Mouse (Mus musculus): ENCODE data around the gene Ubox5. TPM values are rescaled to one million over a fixed set of nuclear protein-coding genes. Genes with fewer than 3 reads are reported as not detected.
A peak's percentile ranks its signal among the peaks of the same experiment; 100 is the strongest.
"Not testable (repeated sequence)": the region's sequence is repeated elsewhere in the genome, so short reads cannot be mapped to it uniquely, and the experiment has no call there.

Ubox5 gene
- total RNA-seq, 2 experiments from 2014 or later: 5.5 TPM

DNA sequence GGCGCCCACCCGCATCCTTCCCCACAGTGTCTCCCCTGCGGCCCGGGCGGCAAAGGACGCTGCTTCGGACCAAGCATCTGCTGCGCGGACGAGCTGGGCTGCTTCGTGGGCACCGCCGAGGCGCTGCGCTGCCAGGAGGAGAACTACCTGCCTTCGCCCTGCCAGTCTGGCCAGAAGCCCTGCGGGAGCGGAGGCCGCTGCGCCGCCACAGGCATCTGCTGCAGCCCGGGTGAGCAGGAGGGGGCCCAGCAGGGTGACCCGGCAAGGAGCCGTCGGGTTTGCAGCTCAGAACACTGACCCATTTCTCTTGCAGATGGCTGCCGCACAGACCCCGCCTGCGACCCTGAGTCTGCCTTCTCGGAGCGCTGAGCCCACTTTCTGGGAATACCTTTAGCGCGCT is 53.3 kb downstream of the Ubox5 start:
- DNase-seq: not testable (repeated sequence)

DNA sequence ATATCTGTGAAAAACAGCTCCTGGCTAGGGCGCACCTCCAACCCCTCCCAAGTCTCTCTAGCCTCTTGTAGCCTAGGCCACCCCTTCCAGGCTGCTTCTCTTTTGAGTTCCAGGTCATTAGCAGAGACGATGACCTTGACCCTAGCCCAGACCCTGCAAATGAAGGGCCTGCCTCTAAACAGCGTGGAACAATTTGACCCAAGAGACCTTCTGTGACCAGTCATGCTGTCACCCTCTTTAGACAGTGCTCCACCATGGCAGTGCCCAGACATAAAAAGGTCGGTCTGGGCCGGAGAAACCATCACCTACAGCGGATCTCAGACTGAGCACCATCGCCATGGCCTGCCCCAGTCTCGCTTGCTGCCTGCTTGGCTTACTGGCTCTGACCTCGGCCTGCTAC is 54.0 kb downstream of the Ubox5 start, which contains the start of gene Oxt:
Gene Oxt, plus strand, starts transcription at position 301 of the 400 bp plus-strand sequence.
- DNase-seq: no peak

DNA sequence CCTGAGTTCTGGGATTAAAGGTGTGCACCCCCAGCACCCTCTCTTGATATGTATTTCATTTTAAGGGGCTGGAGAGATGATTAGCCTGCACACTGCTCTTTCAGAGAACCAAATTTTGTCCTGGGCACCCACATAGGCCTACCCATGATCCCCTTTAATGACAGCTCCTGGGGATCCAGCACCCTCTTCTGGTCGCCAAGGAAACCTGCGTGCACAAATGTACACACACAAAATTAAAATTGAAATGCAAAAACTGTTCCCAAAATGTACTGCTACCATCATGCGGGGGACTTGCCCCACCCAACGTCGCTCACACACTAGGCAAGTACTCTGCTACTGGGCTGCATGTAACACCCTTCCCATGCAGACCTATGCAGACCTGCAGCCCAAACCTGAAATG is 54.9 kb downstream of the Ubox5 start:
- DNase-seq: no peak

DNA sequence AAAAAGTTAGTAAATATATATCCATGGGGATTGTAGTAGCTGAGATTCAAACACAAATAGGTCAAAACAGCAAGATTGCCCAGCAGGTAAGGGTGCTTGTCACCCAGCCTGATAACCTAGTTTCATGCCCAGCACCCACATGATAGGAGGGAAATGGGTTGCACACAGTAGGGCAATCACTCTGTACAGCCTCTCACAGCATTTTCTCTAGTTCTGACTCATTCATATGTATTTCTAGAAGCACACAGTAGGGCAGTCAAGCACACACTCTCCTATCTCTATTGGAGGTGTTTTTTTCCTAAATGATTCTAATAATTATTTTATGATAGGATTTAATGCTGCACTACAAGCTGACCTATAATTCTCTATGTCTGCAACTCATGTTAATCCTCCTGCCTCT is 59.9 kb downstream of the Ubox5 start:
- DNase-seq: no peak

DNA sequence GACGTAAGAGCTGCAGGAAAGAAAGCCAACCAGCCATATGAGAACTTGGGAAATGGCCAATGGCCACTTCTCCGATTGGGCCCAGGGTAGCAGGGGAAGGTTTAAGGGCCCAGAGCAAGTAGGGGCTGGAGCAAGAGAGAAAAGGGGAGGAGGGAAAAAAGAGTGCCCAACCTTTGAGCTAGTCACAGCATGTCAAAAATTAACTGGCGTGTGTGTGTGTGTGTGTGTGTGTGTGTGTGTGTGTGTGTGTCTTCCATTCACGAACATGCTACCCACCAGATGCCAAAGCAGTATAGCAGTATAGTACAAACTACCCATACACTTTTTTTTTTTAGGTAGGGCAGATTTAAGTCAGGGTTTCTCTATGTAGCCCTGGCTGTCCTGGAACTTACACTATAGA is 60.9 kb downstream of the Ubox5 start:
- no peak for DNase-seq

DNA sequence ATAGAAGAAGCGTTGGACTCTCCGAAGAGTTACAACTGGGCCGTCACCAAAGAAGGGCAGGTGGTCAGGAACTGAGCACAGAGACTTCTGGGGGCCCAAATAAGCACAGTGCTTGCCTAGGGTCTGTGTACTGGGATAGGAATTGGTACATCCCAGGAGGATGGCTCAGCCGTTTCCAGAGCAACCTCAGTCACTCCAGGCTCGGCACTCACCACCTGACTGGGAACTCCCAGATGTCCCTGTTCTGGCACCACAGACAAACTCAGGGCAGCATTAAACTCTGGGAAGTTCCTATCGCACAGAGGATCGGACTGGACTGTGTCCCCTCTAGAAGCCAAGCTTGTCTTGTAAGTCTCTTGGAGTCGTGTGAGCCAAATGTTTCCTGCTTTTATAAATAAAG is 64.9 kb downstream of the Ubox5 start:
- no peak for DNase-seq

DNA sequence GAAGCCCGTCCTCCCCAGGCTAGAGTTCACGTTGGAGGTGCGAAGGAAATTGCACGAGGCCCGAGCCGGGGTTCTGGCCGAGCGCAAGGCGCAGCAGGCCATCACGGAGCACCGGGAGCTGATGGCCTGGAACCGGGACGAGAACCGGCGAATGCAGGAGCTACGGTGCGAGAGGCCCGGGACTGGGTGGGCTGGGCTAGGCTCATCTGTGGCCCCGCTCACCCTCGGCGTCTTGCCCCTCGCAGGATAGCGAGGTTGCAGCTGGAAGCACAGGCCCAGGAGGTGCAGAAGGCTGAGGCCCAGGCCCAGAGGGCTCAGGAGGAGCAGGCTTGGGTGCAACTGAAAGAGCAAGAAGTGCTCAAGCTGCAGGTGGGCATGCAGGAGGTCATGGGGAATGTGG is 65.8 kb downstream of the Ubox5 start:
- no peak for DNase-seq

DNA sequence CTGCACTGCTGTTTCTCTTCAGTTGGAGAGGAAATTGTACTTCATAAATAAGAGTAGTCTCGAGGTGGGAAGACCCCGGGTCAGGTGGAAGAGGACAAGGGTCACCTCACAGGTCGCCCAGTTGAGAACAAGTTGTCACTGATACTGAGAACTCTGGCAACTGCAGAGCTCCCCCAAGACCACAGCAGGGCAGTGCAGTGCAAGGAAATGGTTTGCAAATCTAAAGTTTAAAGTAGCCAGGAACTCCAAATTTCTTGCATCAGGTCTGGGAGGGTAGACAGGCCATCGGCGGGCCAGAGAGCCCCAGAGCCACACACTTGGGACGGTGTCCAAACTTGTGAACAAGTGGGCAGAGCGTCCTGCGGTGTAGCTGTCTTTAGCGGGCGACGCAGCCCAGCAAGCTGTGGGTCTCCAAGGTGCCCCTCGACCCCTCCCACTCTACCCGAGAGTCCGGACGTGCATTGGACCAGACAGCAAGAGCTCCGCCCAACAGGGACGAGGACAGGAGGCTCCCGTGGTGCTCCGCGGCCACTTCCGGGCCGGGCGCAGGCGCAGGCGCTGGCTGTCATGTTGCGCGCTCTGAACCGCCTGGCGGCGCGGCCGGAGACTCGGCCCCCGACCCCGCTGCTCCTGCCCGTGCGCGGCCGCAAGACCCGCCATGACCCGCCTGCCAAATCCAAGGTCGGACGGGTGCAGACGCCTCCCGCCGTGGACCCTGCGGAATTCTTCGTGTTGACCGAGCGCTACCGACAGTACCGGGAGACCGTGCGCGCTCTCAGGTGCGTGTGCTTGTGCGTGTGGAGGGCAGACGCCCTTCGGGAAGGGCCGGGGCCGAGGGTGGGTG is 66.4 kb downstream of the Ubox5 start, which contains the start of gene Mrps26:
Gene Mrps26, plus strand, starts transcription at position 531 of the 844 bp plus-strand sequence.
- peak; percentile 93 for DNase-seq

DNA sequence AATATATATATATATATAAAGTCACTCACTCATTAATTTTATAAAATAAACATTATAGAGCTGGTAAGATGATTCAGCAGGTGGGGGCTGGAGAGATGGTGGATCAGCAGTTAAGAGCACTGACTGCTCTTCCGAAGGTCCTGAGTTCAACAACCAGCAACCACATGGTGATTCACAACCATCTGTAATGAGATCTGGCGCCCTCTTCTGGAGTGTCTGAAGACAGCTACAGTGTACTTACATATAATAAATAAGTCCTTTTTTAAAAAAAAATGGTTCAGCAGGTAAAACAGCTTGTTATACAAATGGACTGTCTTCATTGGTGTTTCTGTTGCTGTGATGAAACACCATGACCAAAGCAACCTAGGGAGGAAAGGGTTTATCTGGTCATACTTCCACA is 71.8 kb downstream of the Ubox5 start:
- no peak for DNase-seq

DNA sequence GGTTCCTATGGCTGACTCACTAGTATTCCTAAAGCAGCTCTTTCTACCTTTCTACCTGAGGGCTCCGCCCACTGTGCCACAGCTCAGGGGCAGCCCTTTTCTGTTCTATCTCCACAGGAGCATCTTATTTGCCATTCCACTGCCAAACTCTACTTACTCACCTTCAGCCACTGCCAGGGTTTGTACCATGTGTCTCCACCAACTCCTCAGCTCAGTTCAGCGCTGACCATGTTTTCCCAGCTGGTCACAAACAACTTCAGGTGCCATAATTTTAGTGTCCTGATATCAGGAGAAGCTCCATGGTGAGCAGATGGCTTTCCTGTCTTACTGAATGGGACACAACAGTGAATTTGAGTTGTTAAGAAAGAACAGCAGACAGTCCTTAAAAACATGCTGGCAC is 72.4 kb downstream of the Ubox5 start:
- no peak for DNase-seq

DNA sequence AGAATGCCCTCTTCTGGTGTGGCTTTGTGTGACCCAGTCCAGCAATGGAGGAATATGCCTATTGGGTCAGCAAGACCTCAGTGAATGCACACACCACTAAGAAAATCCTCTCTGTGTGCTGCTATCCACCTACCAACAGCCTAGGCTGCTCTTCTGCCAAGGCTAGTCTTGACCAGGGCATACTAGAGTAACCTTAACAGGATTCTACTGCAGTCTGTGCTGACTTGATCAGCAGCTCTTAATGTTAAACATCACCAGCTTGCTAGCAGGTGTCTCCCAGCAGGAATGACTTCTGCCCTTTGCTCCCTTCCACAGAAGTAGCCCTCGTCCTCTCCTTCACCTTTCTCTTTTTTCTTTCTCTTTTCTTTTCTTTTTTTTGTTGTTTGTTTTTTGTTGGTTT is 73.5 kb downstream of the Ubox5 start:
- no peak for DNase-seq

DNA sequence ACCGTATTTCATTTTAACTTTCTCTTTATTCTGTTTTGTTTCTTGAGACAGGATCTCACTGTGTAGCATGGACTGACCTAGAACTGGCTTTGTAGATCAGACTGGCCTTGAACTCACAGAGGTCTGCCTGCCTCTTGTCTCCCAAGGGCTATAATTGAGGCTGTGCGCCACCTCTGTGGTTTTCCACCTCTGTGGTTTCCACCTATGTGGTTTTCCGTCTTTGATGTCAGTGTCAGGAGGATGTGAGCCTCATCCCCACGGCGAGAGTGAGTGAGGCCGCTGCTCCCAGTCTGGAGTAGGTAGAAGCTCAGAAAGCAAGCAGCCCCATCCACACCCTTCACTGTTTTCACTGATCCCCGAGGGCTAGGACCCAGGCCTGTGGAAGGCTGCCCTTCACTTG is 75.0 kb downstream of the Ubox5 start:
- no peak for DNase-seq

DNA sequence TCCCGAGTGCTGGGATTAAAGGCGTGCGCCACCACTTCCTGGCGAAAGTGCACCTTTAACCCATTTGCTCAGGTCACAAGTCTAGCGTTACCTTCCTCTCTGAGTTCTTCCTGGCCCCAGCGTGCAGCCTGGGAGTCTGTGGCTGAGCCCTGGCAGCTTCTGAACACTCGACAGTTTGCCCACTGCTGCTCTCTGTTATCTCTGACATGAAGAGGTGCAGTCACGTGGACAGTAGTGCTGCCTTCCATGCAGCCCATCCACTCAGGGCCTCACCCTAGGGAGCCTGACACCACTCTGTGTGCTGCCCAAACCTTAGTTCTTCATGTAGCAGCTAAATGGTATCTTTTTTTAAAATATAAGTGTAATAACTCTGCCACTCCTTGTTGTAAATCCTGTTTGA is 82.9 kb downstream of the Ubox5 start:
- DNase-seq: no peak

DNA sequence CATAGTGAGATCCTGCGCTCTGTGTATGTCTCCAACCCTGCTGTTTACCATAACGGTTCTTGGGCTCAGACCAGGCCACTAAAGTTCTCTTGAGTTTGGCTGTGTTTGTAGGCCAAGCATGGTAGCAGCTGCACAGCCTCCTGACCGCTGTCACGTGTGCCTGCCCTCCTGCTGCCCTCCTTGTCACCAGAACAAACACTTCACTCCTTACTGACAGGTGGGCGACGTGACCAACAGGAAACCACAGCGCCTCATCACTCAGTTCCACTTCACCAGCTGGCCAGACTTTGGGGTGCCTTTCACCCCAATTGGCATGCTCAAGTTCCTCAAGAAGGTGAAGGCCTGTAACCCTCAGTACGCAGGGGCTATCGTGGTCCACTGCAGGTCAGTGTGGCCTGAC is 89.6 kb downstream of the Ubox5 start:
- DNase-seq: no peak

Other genes starting within 250 kb of the Ubox5 start
- gene Cpxm1, start 232.5 kb downstream of the Ubox5 start, total RNA-seq (2021): 10 to 100 TPM in 1 of 2 experiments, 1 to 10 TPM in 1; 9.6 to 10.9 TPM
- gene Gm28372, start 224.8 kb downstream of the Ubox5 start, total RNA-seq (2021): not detected
- gene 1700020A23Rik, start 224.8 kb downstream of the Ubox5 start, total RNA-seq (2021): not detected
- gene Tmem239, start 223.6 kb downstream of the Ubox5 start, total RNA-seq (2021): not detected
- gene Vps16, start 205.7 kb downstream of the Ubox5 start, total RNA-seq (2021): 10 to 100 TPM; 39.0 to 45.3 TPM
- 1 to 10 TPM; 5.6 to 6.2 TPM for gene Pced1a, start 205.3 kb downstream of the Ubox5 start, total RNA-seq (2021)
- 10 to 100 TPM; 78.9 to 86.4 TPM for gene Ptpra, start 179.8 kb downstream of the Ubox5 start, total RNA-seq (2021)
- 10 to 100 TPM; 78.0 to 86.6 TPM for gene Mrps26, start 66.3 kb downstream of the Ubox5 start, total RNA-seq (2021)
- gene Oxt, start 53.9 kb downstream of the Ubox5 start, total RNA-seq (2021): not detected
- 1 to 10 TPM in 1 of 2 experiments, under 1 TPM in 1; 0.83 to 1.5 TPM for gene Avp, start 47.5 kb downstream of the Ubox5 start, total RNA-seq (2021)
- 1 to 10 TPM; 8.1 to 9.2 TPM for gene Fastkd5, start within 50 bp of the Ubox5 start, total RNA-seq (2021)
- 1 to 10 TPM; 4.3 to 5.0 TPM for gene Lzts3, start 12.8 kb upstream of the Ubox5 start, total RNA-seq (2021)
- 10 to 100 TPM; 57.7 to 58.9 TPM for gene Ddrgk1, start 34.6 kb upstream of the Ubox5 start, total RNA-seq (2021)
- 10 to 100 TPM; 32.7 to 35.2 TPM for gene Itpa, start 37.6 kb upstream of the Ubox5 start, total RNA-seq (2021)
- under 1 TPM; 0.12 to 0.16 TPM for gene Slc4a11, start 67.5 kb upstream of the Ubox5 start, total RNA-seq (2021)